Comparison of ENCODE assay signal across 19 mouse cellular contexts in the genomic region with DNA sequence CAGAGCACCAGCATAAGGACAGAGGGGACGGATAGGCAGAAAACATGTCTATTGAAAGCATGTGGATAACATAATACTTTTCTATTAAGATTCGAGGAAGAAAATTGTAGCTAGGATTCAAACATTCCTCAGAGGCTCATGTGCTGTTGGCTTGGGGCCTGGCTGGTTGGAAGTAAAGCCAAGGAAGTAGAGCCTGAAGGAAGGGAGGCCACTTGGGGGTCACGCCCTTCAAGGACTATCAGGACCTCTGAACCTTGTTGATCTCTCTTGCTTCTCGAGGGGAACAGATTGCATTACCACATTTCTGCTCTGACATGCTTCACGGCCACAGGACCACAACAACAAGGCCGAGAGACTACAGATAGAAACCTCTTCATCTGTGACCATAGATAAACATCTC. TPM values are rescaled to one million over a fixed set of nuclear protein-coding genes. Genes with fewer than 3 reads are reported as not detected.
DNase-seq lines count a peak whose midpoint lies in the region; ATAC-seq and TF ChIP-seq lines count a peak whose summit lies in the region.
"Had no signal": no experiment of that assay in that cellular context is flagged by ENCODE, and none has a peak within 500 bp of the region (broad histone marks: within the 10 kb centered on the region; RNA-seq: fewer than 3 reads in every experiment).

No protein-coding gene starts in this region.

- no peak overlapping the region for H3K4me2 ChIP-seq in kidney, embryonic 14.5 days (replicated peaks; ENCODE audit: low read depth, low read length)
- H3K4me2 ChIP-seq in forebrain, embryonic 14.5 days (ENCODE audit: low read length) = no peak overlapping the region
- H3K4me2 ChIP-seq: embryonic facial prominence, embryonic 12.5 days; heart, embryonic 12.5 days; hindbrain, embryonic 14.5 days had no signal

- no peak overlapping the region for H3K9ac ChIP-seq in kidney, embryonic 14.5 days (ENCODE audit: low read depth, low read length)
- no peak overlapping the region for H3K9ac ChIP-seq in forebrain, embryonic 14.5 days (ENCODE audit: low read length)
- H3K9ac ChIP-seq: embryonic facial prominence, embryonic 12.5 days; heart, embryonic 12.5 days; hindbrain, embryonic 14.5 days had no signal

- peak; percentile 36 for DNase-seq in kidney, adult 11 months
- DNase-seq in embryonic facial prominence, embryonic 10.5 days (ENCODE audit: low spot score) = peak; percentile 5
- peak; percentile 65 for DNase-seq in kidney, adult 2 months
- peak; percentile 52 for DNase-seq in kidney, postnatal 14 days
- DNase-seq in thymus, adult 2 months = no peak
- no peak for DNase-seq in forebrain, embryonic 14.5 days (ENCODE audit: low spot score)
- no peak for DNase-seq in urinary bladder, adult 2 months (ENCODE audit: low spot score)
- DNase-seq: adrenal gland, adult 8-10 months; cerebellum, adult 11 months; cerebellum, adult 8-10 months; cerebellum, postnatal 14 days; embryo, embryonic 11 days; heart, adult 2 months had no signal

- no peaks in the 10 kb centered on the region for H3K27me3 ChIP-seq in kidney, embryonic 14.5 days (ENCODE audit: control insufficient read depth, insufficient read depth, low read length)
- H3K27me3 ChIP-seq in embryonic facial prominence, embryonic 10.5 days (replicated peaks; ENCODE audit: low read depth, poor library complexity, severe bottlenecking) = no peaks in the 10 kb centered on the region
- no peaks in the 10 kb centered on the region for H3K27me3 ChIP-seq in kidney, adult 2 months (replicated peaks; ENCODE audit: control insufficient read depth, insufficient read depth, low read length)
- H3K27me3 ChIP-seq in thymus, adult 2 months (ENCODE audit: control insufficient read depth, insufficient read depth, low read length) = no peaks in the 10 kb centered on the region
- no peaks in the 10 kb centered on the region for H3K27me3 ChIP-seq in forebrain, embryonic 14.5 days (replicated peaks; ENCODE audit: control insufficient read depth, insufficient read depth, low read length)
- H3K27me3 ChIP-seq: embryonic facial prominence, embryonic 12.5 days; heart, embryonic 12.5 days had no signal

- TF ChIP-seq CTCF in kidney, adult 2 months (conservative IDR thresholded peaks at IDR 0.05; ENCODE audit: insufficient read depth, insufficient read length, low read depth, low read length) = no peak
- no peak for TF ChIP-seq CTCF in thymus, adult 2 months (IDR thresholded peaks at IDR 0.05; ENCODE audit: borderline replicate concordance, control insufficient read depth, extremely low read depth, insufficient read depth, low read length, poor library complexity)

- 65% methylated on average over 6 of the region's 6 CpGs for WGBS in kidney, embryonic 14.5 days
- WGBS in embryonic facial prominence, embryonic 10.5 days = 78% methylated on average over 6 of the region's 6 CpGs
- 61% methylated on average over 6 of the region's 6 CpGs for WGBS in kidney, adult 2 months
- 88% methylated on average over 6 of the region's 6 CpGs for WGBS in thymus, adult 2 months
- WGBS in forebrain, embryonic 14.5 days = 82% methylated on average over 6 of the region's 6 CpGs

- H3K27ac ChIP-seq in kidney, embryonic 14.5 days (ENCODE audit: low read depth, low read length) = no peak overlapping the region
- no peak overlapping the region for H3K27ac ChIP-seq in embryonic facial prominence, embryonic 10.5 days (replicated peaks)
- H3K27ac ChIP-seq in kidney, adult 2 months (ENCODE audit: insufficient read depth, low read depth, low read length) = no peak overlapping the region
- H3K27ac ChIP-seq in thymus, adult 2 months (ENCODE audit: control insufficient read depth, insufficient read depth, low read length) = no peak overlapping the region
- H3K27ac ChIP-seq in forebrain, embryonic 14.5 days (ENCODE audit: low read depth, low read length) = no peak overlapping the region
- H3K27ac ChIP-seq: embryonic facial prominence, embryonic 12.5 days; heart, adult 2 months; hindbrain, embryonic 10.5 days; hindbrain, embryonic 14.5 days had no signal

- no peak overlapping the region for H3K4me3 ChIP-seq in kidney, embryonic 14.5 days (ENCODE audit: low read length)
- H3K4me3 ChIP-seq in embryonic facial prominence, embryonic 10.5 days = no peak overlapping the region
- no peak overlapping the region for H3K4me3 ChIP-seq in kidney, adult 2 months (ENCODE audit: insufficient read depth, low read depth, low read length)
- H3K4me3 ChIP-seq in thymus, adult 2 months (ENCODE audit: control insufficient read depth, insufficient read depth, low read length) = no peak overlapping the region
- no peak overlapping the region for H3K4me3 ChIP-seq in forebrain, embryonic 14.5 days (ENCODE audit: low read depth, low read length)
- H3K4me3 ChIP-seq: embryonic facial prominence, embryonic 12.5 days; heart, adult 2 months; heart, embryonic 12.5 days; hindbrain, embryonic 10.5 days had no signal

- no peaks in the 10 kb centered on the region for H3K9me3 ChIP-seq in kidney, embryonic 14.5 days (ENCODE audit: control insufficient read depth, low read length)
- H3K9me3 ChIP-seq in embryonic facial prominence, embryonic 10.5 days = no peaks in the 10 kb centered on the region
- H3K9me3 ChIP-seq in forebrain, embryonic 14.5 days (replicated peaks; ENCODE audit: control insufficient read depth, low read length) = no peaks in the 10 kb centered on the region
- H3K9me3 ChIP-seq: embryonic facial prominence, embryonic 12.5 days; heart, embryonic 12.5 days; hindbrain, embryonic 10.5 days had no signal

- ATAC-seq in kidney, embryonic 14.5 days (ENCODE audit: low FRiP score, low TSS enrichment) = no peak
- no peak for ATAC-seq in forebrain, embryonic 14.5 days
- ATAC-seq: forebrain, embryonic 16.5 days had no signal

- 0 out of 2 replicates have a peak, but pooled peaks cover 3% of the 10 kb centered on the region for H3K4me1 ChIP-seq in kidney, embryonic 14.5 days (ENCODE audit: control insufficient read depth, insufficient read depth, low read length)
- peaks cover 29% of the 10 kb centered on the region for H3K4me1 ChIP-seq in embryonic facial prominence, embryonic 10.5 days
- H3K4me1 ChIP-seq in kidney, adult 2 months (ENCODE audit: control insufficient read depth, insufficient read depth, low read length) = 0 out of 2 replicates have a peak, but pooled peaks cover 4% of the 10 kb centered on the region
- peaks cover 36% of the 10 kb centered on the region for H3K4me1 ChIP-seq in thymus, adult 2 months (replicated peaks; ENCODE audit: control insufficient read depth, insufficient read depth, low read length)
- no peaks in the 10 kb centered on the region for H3K4me1 ChIP-seq in forebrain, embryonic 14.5 days (ENCODE audit: control insufficient read depth, insufficient read depth, low read length)
- H3K4me1 ChIP-seq: heart, embryonic 12.5 days had no signal

- TF ChIP-seq POLR2A in kidney, adult 2 months (IDR thresholded peaks at IDR 0.05; ENCODE audit: low read depth, low read length) = no peak
- no peak for TF ChIP-seq POLR2A in thymus, adult 2 months (IDR thresholded peaks at IDR 0.05; ENCODE audit: control insufficient read depth, extremely low read depth, insufficient read depth, low read length, poor library complexity)

- no peaks in the 10 kb centered on the region for H3K36me3 ChIP-seq in kidney, embryonic 14.5 days (ENCODE audit: control insufficient read depth, insufficient read depth, low read length)
- H3K36me3 ChIP-seq in embryonic facial prominence, embryonic 10.5 days (replicated peaks) = no peaks in the 10 kb centered on the region
- H3K36me3 ChIP-seq in kidney, adult 2 months (ENCODE audit: control insufficient read depth, insufficient read depth, low read length) = no peaks in the 10 kb centered on the region
- no peaks in the 10 kb centered on the region for H3K36me3 ChIP-seq in thymus, adult 2 months (ENCODE audit: control insufficient read depth, insufficient read depth, low read length)
- H3K36me3 ChIP-seq in forebrain, embryonic 14.5 days (ENCODE audit: control insufficient read depth, insufficient read depth, low read length) = no peaks in the 10 kb centered on the region
- H3K36me3 ChIP-seq: embryonic facial prominence, embryonic 12.5 days; heart, embryonic 12.5 days; hindbrain, embryonic 10.5 days had no signal

RNA-seq across cellular contexts. Expression of a gene that starts 7.7 kb away (rescaled TPM):
- polyA plus RNA-seq in kidney, embryonic 14.5 days (2014; fragmentation: Nextera tagmentation; extraction: Ambion mirVana) = 9.0 and 16.6 TPM in 2 replicates
- 10.5 and 11.2 TPM in 2 replicates for polyA plus RNA-seq in embryonic facial prominence, embryonic 10.5 days (2016; fragmentation: Nextera tagmentation; extraction: Ambion mirVana)
- 8.4 and 10.0 TPM in 2 replicates for polyA plus RNA-seq in kidney, adult 2 months (2012; rRNA removed)
- 17.1 and 19.4 TPM in 2 replicates for polyA plus RNA-seq in thymus, adult 2 months (2012; rRNA removed)
- 11.4 and 16.5 TPM in 2 replicates for polyA plus RNA-seq in forebrain, embryonic 14.5 days (2014; fragmentation: Nextera tagmentation; extraction: Ambion mirVana)
- polyA plus RNA-seq in urinary bladder, adult 2 months (2012; rRNA removed) = 10.7 and 12.2 TPM in 2 replicates

RNA-seq across cellular contexts. Expression of a gene that starts 42.0 kb away (rescaled TPM):
- 0.11 and 0.15 TPM in 2 replicates for polyA plus RNA-seq in kidney, embryonic 14.5 days (2014; fragmentation: Nextera tagmentation; extraction: Ambion mirVana)
- polyA plus RNA-seq in embryonic facial prominence, embryonic 10.5 days (2016; fragmentation: Nextera tagmentation; extraction: Ambion mirVana) = 0.12 and 0.19 TPM in 2 replicates
- polyA plus RNA-seq in kidney, adult 2 months (2012; rRNA removed) = 1.4 and 1.7 TPM in 2 replicates
- 2.7 and 3.0 TPM in 2 replicates for polyA plus RNA-seq in thymus, adult 2 months (2012; rRNA removed)
- polyA plus RNA-seq in forebrain, embryonic 14.5 days (2014; fragmentation: Nextera tagmentation; extraction: Ambion mirVana) = 0.09 and 0.11 TPM in 2 replicates
- 0.47 and 0.52 TPM in 2 replicates for polyA plus RNA-seq in urinary bladder, adult 2 months (2012; rRNA removed)

RNA-seq across cellular contexts. Expression of a gene that starts 53.2 kb away (rescaled TPM):
- polyA plus RNA-seq in kidney, embryonic 14.5 days (2014; fragmentation: Nextera tagmentation; extraction: Ambion mirVana) = 2.2 and 2.3 TPM in 2 replicates
- 0.65 and 0.73 TPM in 2 replicates for polyA plus RNA-seq in embryonic facial prominence, embryonic 10.5 days (2016; fragmentation: Nextera tagmentation; extraction: Ambion mirVana)
- 1.8 and 2.0 TPM in 2 replicates for polyA plus RNA-seq in kidney, adult 2 months (2012; rRNA removed)
- 52.3 and 69.5 TPM in 2 replicates for polyA plus RNA-seq in thymus, adult 2 months (2012; rRNA removed)
- polyA plus RNA-seq in forebrain, embryonic 14.5 days (2014; fragmentation: Nextera tagmentation; extraction: Ambion mirVana) = 1.2 and 1.7 TPM in 2 replicates
- polyA plus RNA-seq in urinary bladder, adult 2 months (2012; rRNA removed) = 3.0 TPM in 2 replicates

Comparison
In these comparisons a context has a peak if more than half of its experiments do, and no peak if none do; other contexts are left out.
1. DNase-seq: peak in kidney, adult 11 months (single experiment), embryonic facial prominence, embryonic 10.5 days (single experiment), kidney, adult 2 months (single experiment) and kidney, postnatal 14 days (single experiment); none in thymus, adult 2 months (single experiment), forebrain, embryonic 14.5 days (single experiment) and urinary bladder, adult 2 months (single experiment).
2. RNA of a gene that starts 53.2 kb away (polyA plus RNA-seq): 52.3 to 69.5 TPM in thymus, adult 2 months; 3.0 TPM in urinary bladder, adult 2 months, 2.2 to 2.3 TPM in kidney, embryonic 14.5 days, 1.8 to 2.0 TPM in kidney, adult 2 months, 1.2 to 1.7 TPM in forebrain, embryonic 14.5 days and 0.65 to 0.73 TPM in embryonic facial prominence, embryonic 10.5 days; every median in the first group is over 10 times any median in the second.